8 mouse cellular contexts compared by ENCODE assay signal in genomic region chr1:86523776-86524618, GRCm38 (mm10). TPM values are rescaled to one million over a fixed set of nuclear protein-coding genes. Genes with fewer than 3 reads are reported as not detected.
DNase-seq lines count a peak whose midpoint lies in the region; ATAC-seq lines count a peak whose summit lies in the region.

No protein-coding gene starts in this region.

- H3K4me3 ChIP-seq in limb, embryonic 12.5 days (replicated peaks), result peak overlapping the region; percentile 99; the same call in 1 of the 2 replicates
- H3K4me3 ChIP-seq in neural tube, embryonic 14.5 days (ENCODE audit: low read depth, low read length), result peak overlapping the region; percentile 100; the same call in 1 of the 2 replicates

- H3K4me1 ChIP-seq in limb, embryonic 12.5 days (replicated peaks), result peaks cover 21% of the 10 kb centered on the region
- peaks cover 11% of the 10 kb centered on the region; the same call in 1 of the 2 replicates for H3K4me1 ChIP-seq in neural tube, embryonic 14.5 days (ENCODE audit: control insufficient read depth, insufficient read depth, low read length)

- H3K36me3 ChIP-seq in limb, embryonic 12.5 days, result peaks cover 13% of the 10 kb centered on the region
- no peaks in the 10 kb centered on the region for H3K36me3 ChIP-seq in neural tube, embryonic 14.5 days (ENCODE audit: control insufficient read depth, insufficient read depth, low read length)

- DNase-seq in cerebellum, adult 11-12 months, result peak; percentile 57
- DNase-seq in spleen, postnatal 10 days (ENCODE audit: low spot score in 2 of 2), result peak; percentile 47 to 61
- DNase-seq in spleen, adult 18-20 months, result no peak
- DNase-seq in adrenal gland, adult 2 months, result no peak

- no peaks in the 10 kb centered on the region for H3K9me3 ChIP-seq in limb, embryonic 12.5 days
- no peaks in the 10 kb centered on the region for H3K9me3 ChIP-seq in neural tube, embryonic 14.5 days (ENCODE audit: control insufficient read depth, low read length)

- 81% methylated on average over 8 of the region's 8 CpGs for WGBS in limb, embryonic 12.5 days
- 84% methylated on average over 8 of the region's 8 CpGs for WGBS in neural tube, embryonic 14.5 days

- peak overlapping the region; percentile 77 for H3K9ac ChIP-seq in limb, embryonic 12.5 days (replicated peaks)
- peak overlapping the region; percentile 83; the same call in 1 of the 2 replicates for H3K9ac ChIP-seq in neural tube, embryonic 14.5 days (replicated peaks; ENCODE audit: low read depth, low read length)

- H3K4me2 ChIP-seq in limb, embryonic 12.5 days, result peak overlapping the region; percentile 82
- peak overlapping the region; percentile 79; the same call in 1 of the 2 replicates for H3K4me2 ChIP-seq in neural tube, embryonic 14.5 days (ENCODE audit: low read depth, low read length)

- ATAC-seq in cerebellum, adult (ENCODE audit: insufficient number of reproducible peaks, low FRiP score, low TSS enrichment), result no peak
- no peak for ATAC-seq in limb, embryonic 12.5 days (ENCODE audit: insufficient number of reproducible peaks, insufficient read depth, low FRiP score, low TSS enrichment, low read depth)
- no peak for ATAC-seq in neural tube, embryonic 14.5 days (ENCODE audit: low read depth)
- ATAC-seq in frontal cortex, adult (ENCODE audit: low TSS enrichment), result no peak

- peak overlapping the region; percentile 100 for H3K27ac ChIP-seq in limb, embryonic 12.5 days
- H3K27ac ChIP-seq in neural tube, embryonic 14.5 days (ENCODE audit: low read depth, low read length), result peak overlapping the region; percentile 100

- no peaks in the 10 kb centered on the region for H3K27me3 ChIP-seq in limb, embryonic 12.5 days
- H3K27me3 ChIP-seq in neural tube, embryonic 14.5 days (ENCODE audit: control insufficient read depth, insufficient read depth, low read length), result no peaks in the 10 kb centered on the region

RNA-seq across cellular contexts. Expression of gene Ptma, which starts 2.5 kb away (rescaled TPM):
- polyA plus RNA-seq in limb, embryonic 12.5 days (2016; fragmentation: Nextera tagmentation; extraction: Ambion mirVana), result 3,930 and 4,018 TPM in 2 replicates
- polyA plus RNA-seq in neural tube, embryonic 14.5 days (2014; fragmentation: Nextera tagmentation; extraction: Ambion mirVana), result 1,651 and 1,970 TPM in 2 replicates
- total RNA-seq in adrenal gland, adult 2 months (2021), result 100 to 1,000 TPM; 538 to 582 TPM
- polyA plus RNA-seq in adrenal gland, adult 2 months (2012; rRNA removed), result 728 and 947 TPM in 2 replicates

RNA-seq across cellular contexts. Expression of gene Pde6d, which starts 58.4 kb away (rescaled TPM):
- polyA plus RNA-seq in limb, embryonic 12.5 days (2016; fragmentation: Nextera tagmentation; extraction: Ambion mirVana), result 89.8 and 90.7 TPM in 2 replicates
- polyA plus RNA-seq in neural tube, embryonic 14.5 days (2014; fragmentation: Nextera tagmentation; extraction: Ambion mirVana), result 92.9 and 97.4 TPM in 2 replicates
- 10 to 100 TPM; 29.3 to 39.5 TPM for total RNA-seq in adrenal gland, adult 2 months (2021)
- 10.2 and 12.8 TPM in 2 replicates for polyA plus RNA-seq in adrenal gland, adult 2 months (2012; rRNA removed)

RNA-seq across cellular contexts. Expression of gene Cops7b, which starts 58.7 kb away (rescaled TPM):
- polyA plus RNA-seq in limb, embryonic 12.5 days (2016; fragmentation: Nextera tagmentation; extraction: Ambion mirVana), result 57.8 and 59.2 TPM in 2 replicates
- polyA plus RNA-seq in neural tube, embryonic 14.5 days (2014; fragmentation: Nextera tagmentation; extraction: Ambion mirVana), result 52.1 and 55.7 TPM in 2 replicates
- 10 to 100 TPM in 1 of 2 experiments, 1 to 10 TPM in 1; 9.8 to 10.2 TPM for total RNA-seq in adrenal gland, adult 2 months (2021)
- 15.8 and 18.0 TPM in 2 replicates for polyA plus RNA-seq in adrenal gland, adult 2 months (2012; rRNA removed)

Comparison
In these comparisons a context has a peak if more than half of its experiments do, and no peak if none do; other contexts are left out.
1. DNase-seq: peak in cerebellum, adult 11-12 months (single experiment) and spleen, postnatal 10 days (2 of 2); none in spleen, adult 18-20 months (0 of 2) and adrenal gland, adult 2 months (single experiment).